Mouse (Mus musculus): ENCODE results near the gene Cblb.

Gene Cblb

GRCm38 (mm10) chr16:52031091-52031689, at the start of gene Cblb:
Gene Cblb (plus strand): TSS chr16:52031225.
- peak; percentile 96 to 99 for DNase-seq (ENCODE audit: low spot score in 2 of 2)

DNA sequence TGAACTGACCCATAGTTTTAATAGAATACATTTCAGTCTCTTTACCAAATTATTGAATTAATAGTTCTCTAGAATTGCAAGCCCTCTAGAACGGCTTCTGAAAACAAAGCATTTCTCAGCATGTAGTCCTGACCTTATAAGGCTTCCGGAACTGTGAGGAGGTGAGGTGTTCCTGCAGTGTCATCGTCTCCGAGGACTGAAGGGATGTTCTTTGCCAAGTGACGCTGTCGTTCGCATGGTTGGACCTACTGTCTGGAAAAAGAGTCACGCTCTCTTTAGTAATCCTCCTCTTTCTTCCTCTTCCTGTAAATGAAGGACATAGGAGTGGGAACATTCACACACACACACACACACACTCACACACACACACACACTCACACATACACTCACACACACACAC, 45.6 kb upstream of the Cblb start:
- no peak for DNase-seq (ENCODE audit: low spot score in 2 of 2)

DNA sequence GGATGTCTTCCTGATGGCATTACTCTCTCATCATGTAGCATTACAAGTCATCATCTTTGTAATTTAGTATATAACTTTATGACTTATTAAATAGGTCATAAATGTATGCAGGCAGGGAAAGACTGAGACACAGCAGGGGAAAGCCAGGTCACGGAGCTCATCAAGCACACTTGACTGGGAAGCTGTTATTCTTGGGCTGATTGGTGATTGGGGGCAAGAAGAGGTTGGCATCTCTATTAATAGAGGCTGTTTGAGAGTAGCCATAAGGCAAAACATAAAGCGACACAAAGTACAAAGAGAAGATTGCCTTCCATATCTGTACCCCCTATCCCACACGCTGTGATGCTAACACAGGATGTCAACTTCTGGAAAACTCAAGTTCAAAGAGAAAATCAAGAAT, 44.8 kb upstream of the Cblb start:
- no peak for DNase-seq (ENCODE audit: low spot score in 2 of 2)

DNA sequence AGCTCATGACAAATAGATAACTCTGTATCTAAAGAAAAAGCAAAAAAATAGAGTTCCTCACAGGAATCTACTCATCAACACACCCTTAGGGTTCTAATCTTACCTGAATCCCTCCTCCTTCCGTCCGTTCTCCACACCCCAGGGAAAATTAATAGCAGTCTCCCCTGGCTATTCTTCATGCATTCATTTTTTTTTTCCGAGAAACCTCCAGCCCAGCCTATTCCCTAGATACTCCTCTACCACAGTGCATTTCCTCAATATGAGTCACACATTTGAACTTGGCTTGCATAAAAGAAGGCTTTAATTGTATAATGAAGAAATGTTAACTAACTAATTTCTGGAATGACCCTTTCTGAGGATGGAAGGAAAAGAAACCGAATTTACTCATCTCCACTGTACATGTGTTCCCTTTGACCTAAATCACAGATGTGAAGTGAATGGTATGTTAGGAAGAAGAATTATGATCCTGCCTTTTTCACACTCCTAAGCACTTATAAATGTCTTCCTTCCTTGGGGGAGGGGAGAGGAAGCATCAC, 43.9 kb upstream of the Cblb start:
- no peak for DNase-seq (ENCODE audit: low spot score in 2 of 2)

DNA sequence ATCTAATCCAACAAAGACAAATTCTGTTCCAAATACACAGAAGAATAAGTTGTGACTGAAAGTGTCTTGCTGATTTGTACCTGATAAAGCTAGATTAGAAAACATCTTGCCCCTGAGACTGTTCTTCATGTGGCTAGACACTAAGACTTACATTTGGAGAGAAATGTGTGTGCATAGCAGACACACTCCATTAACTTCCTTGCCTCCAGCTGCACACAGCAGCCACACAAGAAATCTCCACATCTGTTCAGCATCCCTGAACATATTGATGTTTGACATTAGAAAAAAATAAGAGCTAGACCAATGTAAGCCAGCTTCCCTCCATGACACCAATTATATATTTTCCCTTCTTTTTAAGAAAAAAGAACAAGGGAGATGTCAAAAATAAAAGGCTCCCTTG, 43.0 kb upstream of the Cblb start:
- DNase-seq (ENCODE audit: low spot score in 2 of 2): no peak

DNA sequence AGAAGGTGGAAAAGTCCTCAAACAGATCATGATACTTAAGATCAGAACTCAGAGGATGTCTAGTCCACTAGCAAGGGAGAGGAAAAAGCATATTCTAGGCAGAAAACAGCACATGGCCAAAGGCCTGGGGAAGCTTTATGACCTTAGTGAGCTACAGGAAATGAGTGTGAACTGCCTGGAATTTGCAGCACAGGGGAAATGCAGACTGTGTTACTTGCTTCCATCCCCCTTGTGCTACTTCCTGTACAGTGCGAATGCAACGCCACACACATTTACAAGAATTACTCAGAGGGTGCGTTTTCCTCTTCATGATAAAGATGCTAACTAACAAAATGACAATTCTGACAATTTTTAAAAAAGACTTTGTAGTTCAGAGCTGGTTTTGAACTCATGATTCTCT, 41.8 kb upstream of the Cblb start:
- DNase-seq (ENCODE audit: low spot score in 2 of 2): no peak

GRCm38 (mm10) chr16:52000043-52000442, 31.0 kb upstream of the Cblb start:
- DNase-seq (ENCODE audit: low spot score in 2 of 2): no peak

GRCm38 (mm10) chr16:52000801-52001200, 30.2 kb upstream of the Cblb start:
- DNase-seq (ENCODE audit: low spot score in 2 of 2): no peak

DNA sequence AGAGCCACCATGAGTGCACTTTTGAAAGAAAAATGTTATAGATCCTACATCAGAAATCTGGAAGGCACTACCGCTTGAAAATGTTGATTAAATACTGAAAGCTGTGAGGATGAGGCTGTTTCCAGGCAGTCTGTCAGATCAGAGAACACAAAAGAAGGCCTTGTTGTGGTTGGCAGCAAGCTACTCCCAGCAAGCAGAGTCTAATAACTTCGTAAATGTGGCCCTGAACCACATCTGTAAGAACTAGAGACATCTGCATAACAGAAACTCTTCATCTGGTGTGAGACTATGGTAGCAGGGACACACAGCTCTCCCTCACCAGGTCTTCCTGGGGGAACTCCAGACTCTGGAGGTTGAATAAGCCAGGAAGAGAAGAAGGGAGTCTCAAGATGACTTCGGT, 24.0 kb upstream of the Cblb start:
- DNase-seq (ENCODE audit: low spot score in 2 of 2): no peak

DNA sequence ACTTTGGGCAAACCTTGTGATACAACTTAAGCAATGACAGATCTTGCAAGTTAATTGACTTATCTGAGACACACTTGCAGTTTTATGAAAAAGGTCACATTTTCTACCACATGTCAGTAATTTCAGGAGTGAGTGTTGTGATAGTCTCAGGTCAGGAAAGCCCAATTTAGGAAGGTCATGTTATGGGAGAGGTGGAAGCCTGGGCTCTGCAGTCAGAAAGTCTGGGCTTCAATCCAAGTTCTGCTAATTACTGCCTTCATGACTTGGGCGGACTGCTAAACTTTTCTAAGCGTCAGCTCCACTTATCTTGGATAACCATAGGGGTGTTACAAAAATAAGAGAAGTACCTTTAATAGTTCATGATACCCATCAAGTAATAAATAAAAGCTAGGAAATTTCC, 22.6 kb upstream of the Cblb start:
- DNase-seq (ENCODE audit: low spot score in 2 of 2): no peak

GRCm38 (mm10) chr16:52009421-52009820, 21.6 kb upstream of the Cblb start:
- no peak for DNase-seq (ENCODE audit: low spot score in 2 of 2)

GRCm38 (mm10) chr16:52012984-52013383, 18.0 kb upstream of the Cblb start:
- DNase-seq (ENCODE audit: low spot score in 2 of 2): peak in 1 of 2 experiments; percentile 43

- no peak for DNase-seq (ENCODE audit: low spot score in 2 of 2)
These were observed 17.2 kb upstream of the Cblb start for GRCm38 (mm10) chr16:52013812-52014211.

DNA sequence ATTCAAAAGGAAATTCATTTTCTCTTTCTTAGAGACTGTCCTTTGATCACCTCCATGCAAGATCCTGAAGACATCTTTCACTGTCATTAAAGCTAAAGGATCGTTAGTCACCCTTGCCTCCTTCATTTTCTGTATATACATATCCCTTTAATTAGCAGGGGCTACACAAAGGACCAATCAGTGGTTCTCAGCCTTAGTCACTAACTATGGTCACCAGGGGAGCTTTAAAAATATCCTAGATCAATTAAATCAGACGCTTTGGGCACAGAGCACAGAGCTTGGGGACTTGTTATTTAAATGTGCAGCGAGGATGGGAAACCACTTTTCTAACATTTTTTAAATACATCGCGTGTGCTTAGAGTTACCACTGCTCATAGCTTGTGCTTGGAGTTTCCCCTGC, 7.6 kb upstream of the Cblb start:
- no peak for DNase-seq (ENCODE audit: low spot score in 2 of 2)

GRCm38 (mm10) chr16:52027326-52027725, 3.7 kb upstream of the Cblb start:
- DNase-seq (ENCODE audit: low spot score in 2 of 2): no peak

DNA sequence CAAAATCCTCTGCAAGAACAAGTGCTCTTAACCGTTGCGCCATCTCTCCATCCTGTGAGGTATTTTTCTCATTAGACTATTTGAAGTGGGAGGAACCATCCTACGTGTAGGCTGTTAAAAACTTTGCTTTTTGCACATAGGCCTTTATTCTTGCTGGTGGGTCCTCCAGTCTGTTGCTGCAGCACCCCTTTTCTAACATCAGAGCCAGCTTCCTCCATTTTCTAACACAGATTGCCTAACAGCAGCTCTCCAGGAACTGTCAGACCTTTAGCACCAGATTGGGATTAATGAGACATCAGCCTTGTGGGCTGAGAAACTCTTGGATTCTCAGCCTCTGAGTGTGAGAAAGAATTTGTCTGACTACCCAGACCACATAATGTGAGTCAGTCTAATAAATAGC, 2.0 kb upstream of the Cblb start:
- no peak for DNase-seq (ENCODE audit: low spot score in 2 of 2)

DNA sequence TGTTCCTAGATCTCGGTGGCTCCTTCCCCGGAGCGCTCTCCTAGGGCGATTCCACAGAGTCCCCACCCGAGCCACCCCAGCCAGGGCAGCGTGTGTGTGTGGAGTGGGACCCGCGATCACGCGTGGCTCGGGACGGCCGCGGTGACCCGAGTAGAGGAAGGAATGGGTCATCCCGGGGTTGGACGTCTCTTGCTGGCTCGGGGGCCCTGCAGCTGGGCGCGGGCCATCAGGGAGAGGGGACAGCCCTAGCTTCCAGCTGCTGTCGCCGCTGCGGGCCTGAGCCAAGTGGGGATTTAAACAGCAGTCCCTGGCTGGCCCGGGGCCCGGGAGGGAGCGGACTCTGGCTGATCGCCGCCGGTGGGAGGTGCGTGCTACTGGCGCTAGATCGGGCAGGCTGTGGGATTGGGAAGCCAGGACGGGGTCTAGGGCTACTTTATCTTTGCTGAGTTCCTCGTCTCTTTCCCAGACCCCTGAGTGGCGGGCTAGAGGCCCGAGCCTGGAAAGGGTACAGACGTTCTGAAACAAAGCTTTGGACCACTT, 757 bp downstream of the Cblb start:
- DNase-seq (ENCODE audit: low spot score in 2 of 2): peak; percentile 88 to 93

- DNase-seq (ENCODE audit: low spot score in 2 of 2): no peak
These were observed 1.6 kb downstream of the Cblb start for GRCm38 (mm10) chr16:52032376-52033330.

GRCm38 (mm10) chr16:52033381-52034315, 2.6 kb downstream of the Cblb start:
- DNase-seq (ENCODE audit: low spot score in 2 of 2): no peak

DNA sequence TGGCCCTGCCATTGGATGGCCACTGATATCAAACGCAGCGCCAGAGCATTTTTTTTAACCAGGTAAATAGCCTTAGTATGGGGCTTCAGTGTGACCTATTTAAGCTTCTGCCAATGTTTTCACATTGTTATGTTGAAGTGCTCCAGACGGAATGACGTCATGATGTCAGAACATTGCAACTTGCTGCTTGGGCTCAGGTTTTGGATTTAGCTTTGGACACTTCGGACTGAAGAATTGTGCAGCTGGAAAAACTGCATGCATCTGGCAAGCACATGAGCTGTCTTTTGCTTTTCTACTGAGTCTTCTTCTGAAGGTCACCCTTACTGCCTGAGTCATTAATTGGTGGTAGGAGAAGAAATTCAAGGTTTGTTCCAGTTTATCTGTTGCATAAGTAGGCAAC, 3.3 kb downstream of the Cblb start:
- DNase-seq (ENCODE audit: low spot score in 2 of 2): no peak

- no peak for DNase-seq (ENCODE audit: low spot score in 2 of 2)
These were observed 5.3 kb downstream of the Cblb start for GRCm38 (mm10) chr16:52036295-52036694.

- DNase-seq (ENCODE audit: low spot score in 2 of 2): no peak
These were observed 7.3 kb downstream of the Cblb start for GRCm38 (mm10) chr16:52038283-52038682.

Data from urinary bladder, postnatal 36 days (tissue).